Mouse (Mus musculus) C2C12 (cell line): ENCODE measurements around the gene B3gat2.

Experiments
- CTCF ChIP-seq: IDR thresholded peaks from one replicate; pipeline ENCODE4 v1.5.1; 2011; ENCODE audit not compliant: control insufficient read depth, insufficient read depth, insufficient read length
- MAX ChIP-seq: IDR thresholded peaks from one replicate; pipeline ENCODE4 v1.6.1; 2011; ENCODE audit warnings: mild to moderate bottlenecking, control low read depth

- no peak for TF ChIP-seq CTCF
- TF ChIP-seq MAX = no peak
Measured at GRCm38 (mm10) chr1:23754340-23754739, 7.2 kb upstream of the B3gat2 start.
